Mouse (Mus musculus): Measurements from ENCODE around the gene Frmpd4. TPM values are rescaled to one million over a fixed set of nuclear protein-coding genes. Genes with fewer than 3 reads are reported as not detected.

Frmpd4 gene
- polyA plus RNA-seq (2016; fragmentation: Nextera tagmentation; extraction: Ambion mirVana), result not detected in 2 replicates

DNA sequence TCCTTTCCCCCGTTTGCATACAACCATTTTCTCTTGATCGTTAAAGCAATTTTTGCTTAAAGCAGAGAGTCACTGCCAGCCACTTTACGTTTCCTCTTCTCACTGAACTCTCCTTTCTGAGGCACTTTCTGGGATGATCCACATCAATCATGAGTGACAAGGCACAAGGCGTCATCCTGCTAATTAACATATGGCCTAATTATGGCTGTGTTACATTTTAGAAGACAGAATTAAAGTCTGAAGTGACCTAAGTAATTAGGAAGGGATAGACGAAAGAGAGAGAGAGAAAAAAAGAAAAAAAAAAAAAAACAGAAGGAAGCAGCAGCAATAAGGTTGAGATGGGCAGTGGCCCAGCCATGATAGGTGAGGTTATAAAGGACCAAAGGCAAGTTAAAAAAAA is at the start of gene Frmpd4:
Gene Frmpd4, minus strand, starts transcription at position 101 of the 400 bp plus-strand sequence.
- no peaks in the 10 kb centered on the region for H3K27me3 ChIP-seq (replicated peaks)

DNA sequence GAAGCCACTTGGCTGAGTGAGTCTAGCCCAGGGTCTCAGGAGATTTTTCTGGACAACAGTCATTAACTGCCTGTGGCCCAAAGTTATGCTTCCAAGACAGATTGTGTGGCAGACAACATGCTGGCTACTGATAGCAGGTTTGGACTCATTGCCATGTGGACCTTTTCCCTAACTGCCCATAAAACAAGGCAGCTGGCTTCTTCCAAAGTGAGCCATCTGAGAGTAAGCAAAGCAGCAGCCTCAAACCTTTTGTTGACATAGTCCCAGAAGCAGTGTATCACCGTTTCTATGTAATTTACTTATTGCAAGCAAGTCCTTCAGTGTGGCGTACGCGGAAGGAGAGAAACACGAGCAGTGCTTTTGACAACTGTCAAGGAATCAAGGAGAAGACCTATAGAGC is 18.2 kb upstream of the Frmpd4 start:
- no peak overlapping the region for H3K4me2 ChIP-seq
- H3K9ac ChIP-seq, result no peak overlapping the region
- H3K4me3 ChIP-seq, result no peak overlapping the region
- no peaks in the 10 kb centered on the region for H3K36me3 ChIP-seq
- WGBS (ENCODE audit: insufficient replicate concordance), result 63% methylated on average over 5 of the region's 5 CpGs
- no peak for ATAC-seq
- no peaks in the 10 kb centered on the region for H3K4me1 ChIP-seq
- no peaks in the 10 kb centered on the region; the same call in 1 of the 2 replicates for H3K27me3 ChIP-seq (replicated peaks)
- no peak overlapping the region for H3K27ac ChIP-seq
- H3K9me3 ChIP-seq (replicated peaks), result no peaks in the 10 kb centered on the region

More for the DNA sequence above, at the start of gene Frmpd4:
- H3K4me3 ChIP-seq, result no peak within 1 kb of the TSS
- no peaks in the 10 kb centered on the region for H3K36me3 ChIP-seq
- WGBS (ENCODE audit: insufficient replicate concordance), result 69% methylated on average over 5 of the region's 5 CpGs
- H3K27ac ChIP-seq, result no peak within 1 kb of the TSS
- H3K4me2 ChIP-seq, result no peak within 1 kb of the TSS
- ATAC-seq, result no peak
- H3K9ac ChIP-seq, result no peak within 1 kb of the TSS
- H3K9me3 ChIP-seq (replicated peaks), result no peaks in the 10 kb centered on the region
- no peaks in the 10 kb centered on the region for H3K4me1 ChIP-seq

DNA sequence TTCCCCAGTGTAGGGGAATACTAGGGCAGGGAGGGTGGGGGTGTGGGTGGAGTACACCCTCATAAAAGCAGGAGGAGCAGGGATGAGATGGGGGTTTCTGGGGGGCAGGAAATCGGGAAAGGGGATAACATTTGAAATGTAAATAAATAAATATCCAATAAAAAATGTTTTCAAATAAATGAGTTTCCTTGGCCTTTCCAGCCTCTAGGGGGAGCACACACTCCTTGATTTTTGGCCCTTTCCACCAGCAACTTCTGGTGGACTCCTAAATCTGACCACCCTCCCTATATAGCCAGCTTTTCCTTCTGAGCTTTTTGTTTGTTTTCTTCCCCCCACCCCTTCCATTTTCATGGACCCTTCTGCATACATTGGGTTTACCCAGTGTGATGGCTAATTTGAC is 7.3 kb upstream of the Frmpd4 start:
- no peak overlapping the region for H3K9ac ChIP-seq
- 33% methylated on average over 1 of the region's 1 CpGs for WGBS (ENCODE audit: insufficient replicate concordance)
- H3K4me3 ChIP-seq, result no peak overlapping the region
- no peak for ATAC-seq
- H3K36me3 ChIP-seq, result no peaks in the 10 kb centered on the region
- H3K4me1 ChIP-seq, result no peaks in the 10 kb centered on the region
- no peaks in the 10 kb centered on the region for H3K9me3 ChIP-seq (replicated peaks)
- H3K27me3 ChIP-seq (replicated peaks), result no peaks in the 10 kb centered on the region
- H3K4me2 ChIP-seq, result no peak overlapping the region
- no peak overlapping the region for H3K27ac ChIP-seq

DNA sequence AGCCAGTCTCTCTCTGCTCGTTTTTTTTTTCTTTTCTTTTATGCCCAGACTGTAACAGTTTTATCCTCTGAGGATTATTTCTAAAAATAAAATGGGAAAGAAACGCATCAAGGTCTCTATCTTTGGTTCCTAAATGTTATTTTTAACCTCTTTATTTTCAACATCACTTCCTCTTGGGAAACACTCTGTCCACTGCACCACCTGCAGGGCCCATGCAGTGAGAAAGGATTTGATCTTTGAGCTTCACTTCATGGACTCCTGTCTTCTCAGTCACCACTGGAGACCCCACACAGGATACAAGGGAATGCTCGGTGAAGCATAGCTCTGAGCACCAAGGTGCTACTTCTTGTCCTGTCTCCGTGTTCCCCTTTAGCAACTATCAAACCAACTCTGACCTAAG is 5.2 kb downstream of the Frmpd4 start:
- H3K27ac ChIP-seq, result no peak overlapping the region
- no peaks in the 10 kb centered on the region for H3K36me3 ChIP-seq
- no peak overlapping the region for H3K4me3 ChIP-seq
- no peaks in the 10 kb centered on the region for H3K27me3 ChIP-seq (replicated peaks)
- H3K9ac ChIP-seq, result no peak overlapping the region
- H3K4me1 ChIP-seq, result no peaks in the 10 kb centered on the region
- no peaks in the 10 kb centered on the region for H3K9me3 ChIP-seq (replicated peaks)
- ATAC-seq, result no peak
- H3K4me2 ChIP-seq, result no peak overlapping the region
- WGBS (ENCODE audit: insufficient replicate concordance), result 45% methylated on average over 4 of the region's 4 CpGs

DNA sequence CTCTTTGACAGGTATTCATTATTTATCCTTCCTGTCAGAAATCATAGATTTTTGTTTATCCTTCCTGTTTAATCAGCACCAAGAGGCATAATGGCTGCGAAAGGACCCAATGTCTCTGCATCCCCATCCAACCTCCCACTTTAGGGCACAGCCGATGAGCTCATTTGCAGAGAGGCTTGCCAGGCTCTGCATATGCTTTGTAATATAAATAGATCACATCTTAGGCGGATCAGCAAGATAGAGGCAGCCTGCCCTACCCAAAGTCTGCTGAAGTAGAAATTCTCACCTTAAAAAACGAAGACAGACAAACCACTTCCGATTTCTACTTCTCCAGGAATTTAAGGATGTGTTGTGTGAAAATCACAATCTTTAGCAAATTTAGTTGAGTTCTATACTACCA is 7.8 kb downstream of the Frmpd4 start:
- ATAC-seq, result no peak
- H3K9me3 ChIP-seq (replicated peaks), result no peaks in the 10 kb centered on the region
- WGBS (ENCODE audit: insufficient replicate concordance), result 54% methylated on average over 5 of the region's 5 CpGs
- H3K4me2 ChIP-seq, result no peak overlapping the region
- H3K27me3 ChIP-seq (replicated peaks), result no peaks in the 10 kb centered on the region
- H3K4me1 ChIP-seq, result no peaks in the 10 kb centered on the region
- no peak overlapping the region for H3K9ac ChIP-seq
- H3K36me3 ChIP-seq, result no peaks in the 10 kb centered on the region
- no peak overlapping the region for H3K27ac ChIP-seq
- H3K4me3 ChIP-seq, result no peak overlapping the region

DNA sequence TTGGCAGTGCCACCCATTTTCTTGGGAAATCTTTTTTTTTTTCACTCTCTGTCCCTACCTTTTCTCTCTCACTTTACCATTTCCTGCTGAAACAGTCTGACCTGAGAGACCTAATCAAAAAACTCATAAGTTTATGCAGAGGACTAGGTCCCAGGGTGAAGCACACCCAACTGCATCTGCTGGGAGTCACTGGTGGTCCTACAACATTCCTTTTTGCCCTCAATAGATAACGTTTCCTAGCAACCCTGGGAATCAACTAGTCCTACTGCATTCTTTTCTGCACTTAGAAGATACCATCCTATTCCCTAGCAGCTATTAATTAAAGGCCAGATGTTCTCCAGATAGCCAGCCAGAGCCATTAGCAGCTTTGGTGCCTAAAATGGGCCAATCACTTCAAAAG is 71.8 kb downstream of the Frmpd4 start:
- H3K4me3 ChIP-seq, result no peak overlapping the region
- ATAC-seq, result no peak
- no peaks in the 10 kb centered on the region for H3K4me1 ChIP-seq
- WGBS (ENCODE audit: insufficient replicate concordance), result 33% methylated on average over 1 of the region's 1 CpGs
- no peaks in the 10 kb centered on the region for H3K36me3 ChIP-seq
- no peak overlapping the region for H3K4me2 ChIP-seq
- no peaks in the 10 kb centered on the region for H3K9me3 ChIP-seq (replicated peaks)
- no peak overlapping the region for H3K27ac ChIP-seq
- no peak overlapping the region for H3K9ac ChIP-seq
- no peaks in the 10 kb centered on the region for H3K27me3 ChIP-seq (replicated peaks)

DNA sequence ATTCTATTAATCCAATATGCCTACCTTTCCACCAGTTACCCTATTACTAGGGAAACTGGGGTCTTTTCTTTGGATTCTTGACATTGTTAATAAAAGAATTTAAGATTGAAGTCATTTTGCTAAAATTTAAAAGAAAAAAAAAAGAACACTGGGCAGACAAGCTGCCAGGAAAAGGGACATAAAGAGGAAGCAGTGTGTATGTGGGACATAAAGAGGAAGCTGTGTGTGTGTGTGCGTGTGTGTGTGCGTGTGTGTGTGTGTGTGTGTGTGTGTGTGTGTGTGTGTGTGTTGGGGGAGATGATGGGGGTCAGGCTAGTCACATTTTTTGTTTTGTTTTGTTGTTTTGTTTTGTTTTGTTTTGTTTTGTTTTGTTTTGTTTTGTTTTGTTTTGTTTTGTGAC is 121.8 kb downstream of the Frmpd4 start:
- no peak overlapping the region for H3K9ac ChIP-seq
- 36% methylated on average over 2 of the region's 2 CpGs for WGBS (ENCODE audit: insufficient replicate concordance)
- no peaks in the 10 kb centered on the region for H3K27me3 ChIP-seq (replicated peaks)
- no peak for ATAC-seq
- H3K4me2 ChIP-seq, result no peak overlapping the region
- no peaks in the 10 kb centered on the region for H3K4me1 ChIP-seq
- no peak overlapping the region for H3K27ac ChIP-seq
- H3K9me3 ChIP-seq (replicated peaks), result no peaks in the 10 kb centered on the region
- H3K36me3 ChIP-seq, result no peaks in the 10 kb centered on the region
- no peak overlapping the region for H3K4me3 ChIP-seq

DNA sequence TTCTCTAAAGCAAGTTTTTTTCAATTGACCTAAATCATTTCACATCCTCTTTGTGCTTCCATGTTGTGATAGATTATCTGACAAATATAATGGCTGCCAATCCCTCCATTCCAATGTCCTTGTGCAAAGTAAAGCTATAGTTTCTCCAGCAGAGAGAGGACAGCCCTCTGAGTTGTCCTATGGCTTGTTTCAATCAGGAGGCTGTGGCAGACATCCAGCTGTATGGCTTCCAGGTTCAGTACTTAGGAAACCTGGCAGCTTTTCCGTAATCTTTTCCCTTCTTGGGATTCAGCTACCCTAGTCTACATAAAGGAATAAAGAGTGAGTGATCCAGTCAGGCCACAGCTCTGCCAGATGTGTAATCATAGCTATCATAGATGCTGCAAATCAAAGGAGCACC is 145.8 kb downstream of the Frmpd4 start:
- H3K27me3 ChIP-seq (replicated peaks), result no peaks in the 10 kb centered on the region
- ATAC-seq, result no peak
- no peaks in the 10 kb centered on the region for H3K9me3 ChIP-seq (replicated peaks)
- H3K4me2 ChIP-seq, result no peak overlapping the region
- H3K36me3 ChIP-seq, result no peaks in the 10 kb centered on the region
- WGBS (ENCODE audit: insufficient replicate concordance), result 56% methylated on average over 1 of the region's 1 CpGs
- no peak overlapping the region for H3K9ac ChIP-seq
- no peak overlapping the region for H3K27ac ChIP-seq
- no peaks in the 10 kb centered on the region for H3K4me1 ChIP-seq
- H3K4me3 ChIP-seq, result no peak overlapping the region

DNA sequence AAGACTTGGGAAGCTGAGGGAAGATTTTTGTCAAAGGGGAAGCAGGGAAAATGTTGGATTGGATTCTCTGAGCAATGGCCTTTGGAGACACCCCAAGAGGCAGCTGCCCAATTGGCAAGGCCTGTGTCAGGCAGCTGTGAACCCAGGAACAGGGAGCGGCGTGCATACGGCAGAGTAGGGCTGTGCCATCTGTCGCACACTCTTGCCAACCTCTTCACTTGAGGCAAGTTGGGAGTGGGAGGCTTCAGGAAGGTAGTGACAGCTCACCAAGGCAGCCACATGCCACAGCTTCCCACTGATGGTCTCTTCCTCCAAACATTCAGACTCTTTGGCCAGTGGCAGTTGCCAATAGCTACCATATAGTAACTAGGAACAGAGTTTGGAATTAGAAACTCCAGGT is 147.2 kb downstream of the Frmpd4 start:
- no peak for ATAC-seq
- WGBS (ENCODE audit: insufficient replicate concordance), result 90% methylated on average over 4 of the region's 4 CpGs
- Histone ChIP-seq H3K4me2 (no peak overlapping the region), H3K36me3 (no peaks in the 10 kb centered on the region), H3K4me3 (no peak overlapping the region), H3K27ac (no peak overlapping the region), H3K27me3 (replicated peaks) (no peaks in the 10 kb centered on the region), H3K9ac (no peak overlapping the region), H3K4me1 (no peaks in the 10 kb centered on the region), H3K9me3 (replicated peaks) (no peaks in the 10 kb centered on the region)

DNA sequence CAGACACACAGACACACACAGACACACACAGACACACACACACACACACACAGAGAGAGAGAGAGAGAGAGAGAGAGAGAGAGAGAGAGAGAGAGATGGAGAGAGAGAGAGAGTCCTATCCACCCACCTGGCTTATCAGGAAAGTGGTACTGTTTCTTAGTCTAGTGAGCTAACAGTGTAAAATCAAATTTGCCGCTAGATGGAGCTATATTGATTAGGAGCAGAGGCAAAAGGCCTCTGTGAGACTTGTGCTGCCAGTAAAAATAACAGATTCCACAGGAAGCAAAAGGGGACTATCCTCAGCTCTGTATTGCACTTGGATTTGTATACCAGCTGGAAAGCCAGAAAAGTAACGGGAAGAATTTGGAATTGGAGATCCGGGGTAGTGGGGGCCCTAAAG is 161.6 kb downstream of the Frmpd4 start:
- no peaks in the 10 kb centered on the region for H3K9me3 ChIP-seq (replicated peaks)
- no peak for ATAC-seq
- no peaks in the 10 kb centered on the region for H3K36me3 ChIP-seq
- 12% methylated on average over 3 of the region's 3 CpGs for WGBS (ENCODE audit: insufficient replicate concordance)
- H3K9ac ChIP-seq, result no peak overlapping the region
- no peak overlapping the region for H3K27ac ChIP-seq
- no peak overlapping the region for H3K4me3 ChIP-seq
- H3K27me3 ChIP-seq (replicated peaks), result no peaks in the 10 kb centered on the region
- no peaks in the 10 kb centered on the region for H3K4me1 ChIP-seq
- H3K4me2 ChIP-seq, result no peak overlapping the region

DNA sequence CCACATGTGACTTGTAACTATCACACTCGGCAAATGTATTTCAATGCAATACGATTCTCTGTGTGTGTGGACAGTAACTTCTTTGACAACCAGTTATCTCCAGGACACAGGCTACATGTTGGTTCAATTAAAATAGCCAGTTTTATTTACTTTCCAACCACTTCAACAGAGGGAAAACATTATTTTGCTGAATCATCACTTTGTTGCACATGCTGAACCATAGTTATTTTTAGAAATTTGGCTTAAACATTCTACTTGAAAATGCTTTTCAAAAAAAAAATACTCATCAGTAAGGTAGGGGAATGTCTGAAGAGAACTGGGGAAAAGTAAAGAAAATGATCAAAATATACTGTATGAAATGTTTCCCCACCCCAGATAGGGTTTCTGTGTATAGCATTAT is 173.5 kb downstream of the Frmpd4 start:
- no peak overlapping the region for H3K9ac ChIP-seq
- H3K4me3 ChIP-seq, result no peak overlapping the region
- no peak for ATAC-seq
- no peaks in the 10 kb centered on the region for H3K4me1 ChIP-seq
- H3K36me3 ChIP-seq, result no peaks in the 10 kb centered on the region
- WGBS (ENCODE audit: insufficient replicate concordance), result 81% methylated on average over 2 of the region's 2 CpGs
- H3K27me3 ChIP-seq (replicated peaks), result no peaks in the 10 kb centered on the region
- no peaks in the 10 kb centered on the region for H3K9me3 ChIP-seq (replicated peaks)
- H3K27ac ChIP-seq, result no peak overlapping the region
- no peak overlapping the region for H3K4me2 ChIP-seq

DNA sequence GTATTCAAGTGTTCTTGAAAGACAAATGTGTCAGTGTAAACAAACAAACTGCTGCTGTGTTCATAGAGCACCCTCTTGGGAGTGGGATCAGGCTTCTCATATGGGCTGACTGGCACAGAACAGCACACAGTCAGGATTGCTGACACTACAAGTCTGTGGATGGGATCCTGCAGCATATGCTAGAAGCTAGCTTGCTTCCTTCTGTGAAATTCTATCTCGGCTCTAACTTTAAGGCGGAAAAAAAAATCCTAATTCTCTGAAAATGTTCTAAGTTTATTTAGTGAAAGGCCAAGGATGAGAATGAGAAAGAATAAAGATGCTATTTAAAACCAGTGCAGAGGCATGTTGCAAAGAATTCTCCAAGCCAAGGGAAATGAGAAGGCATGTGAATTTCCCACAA is 226.6 kb downstream of the Frmpd4 start:
- no peaks in the 10 kb centered on the region for H3K9me3 ChIP-seq (replicated peaks)
- no peaks in the 10 kb centered on the region for H3K27me3 ChIP-seq (replicated peaks)
- no peaks in the 10 kb centered on the region for H3K36me3 ChIP-seq
- 69% methylated on average over 2 of the region's 2 CpGs for WGBS (ENCODE audit: insufficient replicate concordance)
- H3K4me3 ChIP-seq, result no peak overlapping the region
- H3K9ac ChIP-seq, result no peak overlapping the region
- no peak for ATAC-seq
- no peak overlapping the region for H3K4me2 ChIP-seq
- H3K27ac ChIP-seq, result no peak overlapping the region
- no peaks in the 10 kb centered on the region for H3K4me1 ChIP-seq

DNA sequence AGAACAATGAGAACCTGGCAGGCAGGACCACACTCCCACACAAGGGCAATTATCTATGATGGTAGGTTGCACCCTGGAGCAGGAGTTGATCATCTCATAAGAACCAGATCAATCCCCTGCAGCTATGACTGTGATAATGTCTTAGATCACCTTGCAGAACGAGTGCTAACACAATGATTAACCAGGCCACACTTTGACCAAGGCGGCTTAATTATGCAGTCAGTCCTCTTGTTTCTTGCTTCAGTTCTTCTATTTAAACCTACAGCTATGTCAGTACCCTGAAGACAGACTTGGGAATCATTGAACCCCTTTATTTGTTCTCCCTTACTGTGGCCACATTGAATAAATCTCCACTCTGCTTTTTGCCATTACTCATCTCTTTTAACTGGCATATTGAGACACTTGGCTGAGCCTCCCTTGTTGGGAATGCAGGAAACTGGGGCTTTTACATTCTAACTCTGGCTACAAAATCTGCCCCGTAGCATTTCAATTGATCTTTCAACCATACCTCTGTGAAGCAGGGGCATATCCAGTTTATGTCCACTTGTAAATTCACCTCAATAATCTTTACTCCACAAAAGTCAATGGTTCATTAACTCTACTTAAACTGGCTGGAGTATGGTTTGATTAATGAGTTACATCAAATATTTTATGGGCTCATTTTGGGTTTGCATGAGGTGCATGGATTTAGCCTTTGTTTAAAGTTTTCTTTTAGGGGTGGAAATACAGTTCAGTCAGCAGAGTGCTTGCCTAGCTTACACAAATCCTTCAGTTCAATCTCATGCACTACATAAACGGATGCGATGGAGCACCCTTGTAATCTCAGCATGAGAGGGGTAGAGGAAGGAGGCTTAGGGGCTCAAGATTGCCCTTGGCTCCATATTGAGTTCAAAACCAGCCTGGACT is 227.5 kb downstream of the Frmpd4 start:
- no peak overlapping the region for H3K4me2 ChIP-seq
- no peak overlapping the region for H3K4me3 ChIP-seq
- H3K4me1 ChIP-seq, result no peaks in the 10 kb centered on the region
- 61% methylated on average over 5 of the region's 5 CpGs for WGBS (ENCODE audit: insufficient replicate concordance)
- no peak for ATAC-seq
- no peaks in the 10 kb centered on the region for H3K9me3 ChIP-seq (replicated peaks)
- H3K9ac ChIP-seq, result no peak overlapping the region
- no peak overlapping the region for H3K27ac ChIP-seq
- H3K36me3 ChIP-seq, result no peaks in the 10 kb centered on the region
- no peaks in the 10 kb centered on the region for H3K27me3 ChIP-seq (replicated peaks)
